Mouse (Mus musculus) brain, embryonic 14.5 days (tissue): ENCODE results near the gene Cdkn1c.

Source experiments
- CTCF ChIP-seq: fragments of 200-500 bp; IDR thresholded peaks from 2 replicates; pipeline ENCODE4 v1.5.1; 2012; ENCODE audit warnings: inconsistent platforms, mild to moderate bottlenecking, moderate library complexity, borderline replicate concordance; ENCODE audit not compliant: insufficient read depth, insufficient read length; ENCODE audit errors: extremely low read depth
- POLR2A ChIP-seq: fragments of 200-500 bp; IDR thresholded peaks from 2 replicates; pipeline ENCODE4 v1.6.1; 2012; ENCODE audit warnings: mild to moderate bottlenecking, inconsistent platforms, borderline replicate concordance; ENCODE audit not compliant: poor library complexity, insufficient read depth, insufficient read length, severe bottlenecking; ENCODE audit errors: extremely low read depth

DNA sequence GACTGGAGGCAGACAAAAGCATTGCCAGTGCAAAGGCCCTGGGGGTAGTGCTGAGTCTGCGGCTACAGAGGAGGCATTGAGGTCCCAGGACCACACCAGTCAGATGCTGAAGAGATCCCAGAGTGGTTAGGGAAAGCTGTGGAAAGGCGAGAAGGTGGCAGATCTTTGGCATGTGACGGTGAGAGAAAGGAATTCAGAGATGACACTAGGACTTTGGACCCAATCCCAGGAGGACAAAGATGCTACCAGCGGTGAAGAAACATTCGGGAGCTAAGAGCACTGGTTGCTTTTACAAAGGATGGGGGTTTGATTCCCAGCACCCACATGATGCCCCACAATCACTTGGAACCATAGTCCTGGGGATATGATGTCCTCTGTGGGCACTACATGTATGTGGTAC, 16.9 kb upstream of the Cdkn1c start:
- no peak for TF ChIP-seq POLR2A
- no peak for TF ChIP-seq CTCF
